Mouse (Mus musculus): ENCODE results near the gene Gjd3.

Gene Gjd3

DNA sequence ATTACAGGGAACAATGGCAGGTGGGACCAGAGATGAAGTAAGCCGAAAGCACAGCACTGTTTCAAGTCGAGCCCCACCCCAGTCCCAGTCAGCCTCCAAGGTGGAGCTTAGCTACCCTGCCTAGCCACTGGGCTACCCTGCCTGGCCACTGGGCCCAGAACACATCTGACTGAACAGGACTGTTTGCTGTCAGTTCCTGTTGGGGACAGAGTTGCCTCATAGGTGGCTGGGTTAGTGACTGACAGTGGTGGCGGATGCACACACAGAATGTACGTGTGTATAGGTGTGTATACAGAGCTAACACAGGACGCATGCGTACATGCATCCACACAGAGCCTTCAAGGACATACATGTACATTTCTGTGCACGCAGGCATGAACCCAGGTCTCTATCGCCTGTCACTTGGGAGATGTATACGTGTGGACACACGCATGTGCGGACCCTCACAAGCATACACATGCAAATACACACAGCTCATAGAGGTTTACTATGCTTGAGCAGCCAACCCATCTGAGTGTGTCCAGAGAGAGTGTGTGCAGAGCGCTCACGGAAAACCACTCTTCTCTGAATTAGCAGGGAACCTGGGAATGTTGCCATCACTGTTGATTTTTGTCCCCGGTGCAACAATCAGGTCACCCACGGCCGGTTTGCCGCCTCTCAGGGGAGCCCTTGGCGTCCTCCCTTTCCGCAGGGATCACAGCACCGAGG lies 1.4 kb downstream of the Gjd3 start:
- no peak for DNase-seq (ENCODE audit: low read depth, low spot score)

DNA sequence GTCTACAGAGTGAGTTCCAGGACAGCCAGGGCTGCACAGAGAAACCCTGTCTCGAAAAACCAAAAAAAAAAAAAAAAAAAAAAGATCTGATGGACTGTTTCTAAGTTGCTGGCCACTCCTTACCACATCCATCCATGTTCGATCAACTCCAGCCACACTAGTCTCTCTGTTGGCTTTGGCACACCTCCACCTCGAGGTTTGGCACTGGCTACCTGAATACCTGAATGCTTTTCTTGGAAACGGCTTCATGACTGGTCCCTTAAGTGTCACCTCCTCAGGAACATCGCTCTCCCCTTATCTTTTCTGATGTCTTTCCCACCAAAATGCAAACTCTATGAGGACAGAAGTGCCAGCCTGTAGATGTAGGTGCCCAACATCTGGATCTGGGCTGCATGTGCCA lies 3.5 kb downstream of the Gjd3 start:
- no peak for DNase-seq (ENCODE audit: low read depth, low spot score)

DNA sequence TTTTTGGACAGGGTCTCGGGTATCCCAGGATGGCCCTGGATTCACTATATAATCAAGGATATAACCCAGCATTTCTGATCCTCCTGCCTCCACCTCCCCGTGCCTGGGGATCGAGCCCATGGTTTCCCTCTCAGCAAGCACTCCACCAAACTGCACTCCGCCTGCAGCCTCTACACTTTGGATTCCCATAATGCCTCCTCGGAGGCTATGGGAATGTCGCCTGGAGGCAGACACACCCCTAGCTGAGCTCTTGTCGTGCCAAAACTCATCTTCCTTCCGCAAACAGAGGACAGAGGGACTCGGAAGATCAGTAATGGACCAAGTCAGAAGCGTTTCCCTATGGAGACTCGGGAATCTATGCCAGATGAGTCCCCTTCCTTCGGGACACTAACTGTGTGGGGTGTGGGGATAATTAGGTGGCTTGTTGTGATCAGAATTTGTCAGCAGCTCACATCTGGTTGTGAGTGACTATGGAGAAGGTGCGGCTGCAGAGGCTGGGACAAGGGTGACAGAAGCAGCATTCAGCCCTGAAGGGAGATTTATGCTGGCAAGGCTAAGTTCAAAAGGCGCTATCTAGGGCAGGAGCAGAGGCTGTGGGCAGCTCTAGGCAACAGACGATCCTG lies 4.2 kb downstream of the Gjd3 start:
- DNase-seq (ENCODE audit: low read depth, low spot score) = no peak

DNA sequence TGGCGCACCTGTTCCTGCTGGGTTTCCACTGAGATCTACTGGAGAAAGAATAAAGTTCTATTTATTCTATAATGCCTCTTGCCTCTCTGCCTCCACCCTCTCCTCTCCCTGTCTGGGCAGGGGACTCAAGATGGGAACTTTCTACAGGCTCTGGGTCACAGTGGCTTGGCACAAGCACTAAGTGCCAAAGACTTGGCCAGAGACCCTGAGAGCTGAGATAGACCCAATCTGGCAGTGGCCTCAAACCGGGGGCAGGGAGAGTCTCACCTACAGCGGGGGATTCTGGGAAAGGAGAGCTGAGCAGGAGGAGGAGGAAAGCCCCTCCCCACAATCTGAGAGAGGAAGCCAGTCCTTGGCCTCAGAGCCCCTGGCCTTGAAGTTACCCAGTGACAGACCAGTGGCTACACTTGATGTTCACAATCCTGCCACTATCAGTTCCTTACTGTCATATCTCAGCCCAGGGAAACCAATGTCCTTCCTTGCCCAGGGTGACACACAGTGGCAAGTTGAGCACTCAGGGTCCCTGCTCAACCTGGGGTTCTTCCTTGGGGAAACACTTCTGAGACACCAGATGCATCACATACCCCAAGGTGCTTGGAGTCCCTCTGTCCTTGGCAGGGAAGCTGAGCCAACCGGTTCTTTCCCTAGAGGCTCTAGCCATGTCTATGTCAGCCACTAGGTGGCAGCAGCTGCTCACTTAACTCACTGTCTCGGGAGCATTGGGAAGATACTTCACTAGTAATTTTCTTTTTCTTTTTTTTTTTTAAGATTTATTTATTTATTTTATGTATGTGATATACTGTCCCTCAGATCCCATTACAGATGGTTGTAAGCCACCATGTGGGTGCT lies 7.7 kb downstream of the Gjd3 start:
- peak; percentile 73 for DNase-seq (ENCODE audit: low read depth, low spot score)

DNA sequence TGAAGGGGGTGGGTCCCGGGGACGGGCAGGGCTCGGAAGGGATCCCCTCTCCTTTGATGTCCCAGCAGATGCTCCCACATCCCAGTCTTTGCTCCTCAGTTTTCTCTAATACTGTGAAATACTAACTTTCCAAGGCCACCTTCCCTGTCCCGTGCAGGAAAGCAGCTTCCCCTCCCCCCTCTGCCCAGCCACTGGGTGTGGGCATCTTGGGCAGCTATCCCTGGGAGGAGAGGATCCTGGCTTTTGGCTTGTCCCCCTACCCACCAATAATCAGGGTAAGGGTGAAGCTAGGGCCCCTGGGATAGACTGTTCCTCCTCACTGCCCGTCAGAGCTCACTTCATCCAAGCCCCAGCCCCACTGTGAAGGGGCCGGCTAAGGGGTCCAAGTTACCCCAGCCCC lies 8.6 kb downstream of the Gjd3 start:
- DNase-seq (ENCODE audit: low read depth, low spot score) = no peak

DNA sequence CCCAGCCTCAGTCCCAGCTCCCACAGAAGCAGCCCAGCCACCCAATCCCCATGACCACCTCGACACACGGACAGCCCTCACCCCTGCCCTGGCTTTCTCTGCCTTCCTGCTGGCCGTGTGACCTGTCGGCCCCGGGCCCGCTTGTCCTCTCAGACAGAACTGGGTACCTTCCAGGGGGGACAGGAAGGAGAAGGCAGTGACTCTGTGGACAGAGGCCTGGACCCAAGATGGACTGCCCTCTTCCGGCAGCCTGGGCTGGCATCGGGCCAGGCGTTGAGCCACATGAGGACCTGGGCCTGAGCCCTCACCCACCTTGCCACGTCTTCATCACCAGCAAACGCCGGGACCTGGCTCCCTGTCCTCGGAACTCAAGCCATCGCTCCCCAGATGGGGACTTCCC lies 9.2 kb downstream of the Gjd3 start:
- no peak for DNase-seq (ENCODE audit: low read depth, low spot score)

DNA sequence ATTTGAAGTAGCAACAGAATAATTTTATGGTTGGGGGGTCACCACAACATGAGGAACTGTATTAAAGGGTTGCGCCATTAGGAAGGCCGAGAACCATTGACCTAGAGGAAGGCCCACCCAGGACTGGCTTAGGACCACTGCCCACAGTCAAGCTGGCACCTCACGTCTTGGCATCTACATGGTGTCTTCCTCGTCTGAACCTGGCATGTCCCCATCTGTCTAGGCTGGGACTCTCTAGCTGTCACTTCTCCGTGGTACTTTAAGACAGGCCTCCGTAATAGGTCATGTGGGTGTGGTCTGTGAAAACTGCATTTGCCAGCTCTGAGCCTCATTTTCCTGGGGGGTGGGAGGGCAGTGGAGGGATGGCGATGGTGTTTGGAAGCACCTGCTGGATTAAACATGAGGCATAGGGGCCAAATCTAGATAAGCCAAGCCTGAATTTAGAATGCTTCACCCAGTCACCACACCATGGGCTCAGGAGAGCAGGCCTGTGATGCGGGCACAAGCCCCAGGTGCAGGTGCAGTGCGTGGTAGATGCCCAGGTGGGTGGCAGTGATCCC lies 9.9 kb downstream of the Gjd3 start:
- no peak for DNase-seq (ENCODE audit: low read depth, low spot score)

DNA sequence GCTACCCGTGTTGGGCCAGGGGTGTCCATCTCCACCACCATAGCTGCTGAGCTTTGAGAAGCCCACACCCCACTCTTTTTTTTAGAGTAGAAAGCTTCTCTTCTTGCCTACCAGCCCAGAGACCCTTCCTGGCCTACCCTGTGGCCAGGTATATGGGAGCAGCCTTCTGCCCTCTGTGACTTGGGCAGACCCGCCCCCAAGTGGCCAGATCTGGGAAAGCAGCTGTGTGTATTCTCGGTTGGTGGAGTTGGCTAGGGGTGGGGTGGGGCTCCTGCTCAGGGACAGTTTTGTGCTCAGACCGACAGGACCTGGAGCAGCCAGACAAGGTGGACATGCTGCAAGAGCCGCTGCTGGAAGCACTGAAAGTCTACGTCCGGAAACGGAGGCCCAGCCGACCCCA lies 10.6 kb downstream of the Gjd3 start:
- peak; percentile 80 for DNase-seq (ENCODE audit: low read depth, low spot score)

DNA sequence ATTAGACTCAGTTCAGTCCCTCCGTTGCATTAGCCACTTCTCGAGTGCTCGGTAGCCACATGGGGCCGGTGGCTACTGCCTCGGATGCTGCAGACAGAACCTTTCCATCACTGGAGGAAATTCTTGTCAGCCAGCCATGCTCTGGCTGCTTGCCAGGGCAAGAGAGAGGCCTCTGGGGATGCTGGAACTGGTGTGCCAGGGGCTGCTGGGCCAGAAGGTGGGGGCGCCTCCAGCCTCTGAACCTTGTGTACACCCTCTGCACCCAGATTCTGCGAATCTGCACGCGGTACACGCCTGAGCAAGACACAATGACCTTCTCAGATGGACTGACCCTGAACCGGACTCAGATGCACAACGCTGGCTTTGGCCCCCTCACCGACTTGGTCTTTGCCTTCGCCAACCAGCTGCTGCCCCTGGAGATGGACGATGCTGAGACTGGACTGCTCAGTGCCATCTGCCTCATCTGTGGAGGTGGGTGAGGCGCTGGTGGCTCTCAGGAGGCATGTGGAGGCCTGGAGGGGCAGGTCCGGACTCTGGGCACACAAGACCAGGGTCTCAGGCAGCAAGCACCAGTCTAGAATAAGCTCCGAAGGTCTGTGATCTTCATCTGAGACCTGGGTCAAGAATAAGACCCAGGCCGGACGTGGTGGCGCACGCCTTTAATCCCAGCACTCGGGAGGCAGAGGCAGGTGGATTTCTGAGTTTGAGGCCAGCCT lies 11.3 kb downstream of the Gjd3 start:
- DNase-seq (ENCODE audit: low read depth, low spot score) = no peak

DNA sequence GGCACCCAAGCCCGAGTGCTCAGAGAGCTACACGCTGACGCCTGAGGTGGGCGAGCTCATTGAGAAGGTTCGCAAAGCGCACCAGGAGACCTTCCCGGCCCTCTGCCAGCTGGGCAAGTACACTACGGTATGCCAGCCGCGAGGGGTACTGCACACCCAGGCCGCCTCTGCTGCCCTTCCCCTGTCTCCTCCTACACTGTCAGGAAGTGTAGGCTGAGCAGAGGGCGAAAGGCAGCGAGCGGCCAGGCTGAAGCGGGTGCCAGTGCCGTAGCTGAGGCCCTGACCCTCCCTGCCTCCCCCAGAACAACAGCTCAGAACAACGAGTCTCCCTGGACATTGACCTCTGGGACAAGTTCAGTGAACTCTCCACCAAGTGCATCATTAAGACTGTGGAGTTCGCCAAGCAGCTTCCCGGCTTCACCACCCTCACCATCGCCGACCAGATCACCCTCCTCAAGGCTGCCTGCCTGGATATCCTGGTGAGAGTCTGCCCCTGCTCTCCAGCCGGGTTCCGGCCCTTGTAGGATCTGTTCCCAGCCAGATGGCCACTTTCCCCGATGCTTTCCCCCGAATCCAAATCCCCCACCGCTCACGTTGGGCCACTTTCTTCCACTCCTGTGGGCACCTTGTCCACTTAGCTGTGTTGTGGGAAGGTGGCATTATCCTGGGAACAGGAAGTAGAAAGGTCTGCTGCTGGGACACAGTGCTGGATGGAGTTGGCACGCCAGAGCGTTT lies 12.5 kb downstream of the Gjd3 start:
- DNase-seq (ENCODE audit: low read depth, low spot score) = no peak

DNA sequence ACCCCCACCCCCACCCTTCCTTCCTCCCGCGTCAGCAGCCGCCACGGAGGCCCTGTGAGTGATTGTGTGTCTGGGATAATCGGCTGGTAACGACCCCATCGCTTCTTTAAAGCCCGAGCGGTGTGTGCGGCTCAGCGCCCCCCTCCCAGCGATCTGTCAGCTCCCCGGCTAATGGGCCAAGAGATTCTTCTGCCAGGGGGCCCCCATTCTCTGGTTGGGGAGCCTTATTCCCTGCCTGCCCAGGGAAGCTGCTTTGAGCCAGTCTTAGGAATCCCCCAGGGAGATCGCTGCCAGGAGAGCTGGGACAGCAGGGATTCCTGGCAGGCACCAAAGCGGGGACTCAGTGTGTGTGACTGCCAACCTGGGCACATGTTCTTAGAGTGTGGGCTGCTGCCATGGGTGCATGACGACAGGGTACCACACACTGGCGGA lies 13.3 kb downstream of the Gjd3 start:
- no peak for DNase-seq (ENCODE audit: low read depth, low spot score)

DNA sequence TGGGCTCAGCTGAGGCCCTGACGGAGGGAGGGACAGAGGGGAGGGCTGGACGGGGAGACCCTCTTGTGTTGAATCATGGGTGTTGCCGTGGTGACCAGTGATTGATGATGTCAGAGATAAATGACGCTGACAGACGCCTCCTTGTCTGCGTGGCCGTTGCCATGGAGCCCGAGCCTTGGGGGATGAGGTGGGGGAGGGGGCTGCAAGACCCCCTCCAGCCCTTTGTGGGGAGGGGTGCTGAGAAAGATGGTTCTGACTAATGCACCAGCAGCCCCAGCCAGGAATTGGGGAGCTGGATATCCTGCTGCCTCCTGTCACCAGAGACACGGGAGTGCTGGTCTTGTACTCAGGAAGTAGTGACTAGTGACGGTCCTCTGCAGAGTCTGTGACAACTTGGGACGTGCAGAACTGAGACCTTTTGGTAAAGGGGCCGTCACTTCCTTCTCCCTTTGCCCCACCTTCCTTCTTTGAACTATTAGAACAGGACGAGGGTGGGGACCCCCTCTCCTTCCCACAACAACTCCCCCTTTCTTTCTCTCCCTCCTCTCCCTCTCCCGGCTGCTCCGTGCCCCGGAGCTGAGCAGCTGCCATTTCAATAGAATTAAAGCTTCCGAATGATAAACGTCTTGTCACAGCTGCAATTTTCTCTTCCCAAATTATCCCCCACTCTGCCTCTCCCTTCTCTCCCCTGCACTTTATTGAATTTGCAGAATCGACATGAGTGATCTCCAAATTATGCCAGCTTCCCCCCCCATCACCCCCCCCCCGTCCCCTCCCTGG lies 13.9 kb downstream of the Gjd3 start:
- peak; percentile 95 for DNase-seq (ENCODE audit: low read depth, low spot score)

DNA sequence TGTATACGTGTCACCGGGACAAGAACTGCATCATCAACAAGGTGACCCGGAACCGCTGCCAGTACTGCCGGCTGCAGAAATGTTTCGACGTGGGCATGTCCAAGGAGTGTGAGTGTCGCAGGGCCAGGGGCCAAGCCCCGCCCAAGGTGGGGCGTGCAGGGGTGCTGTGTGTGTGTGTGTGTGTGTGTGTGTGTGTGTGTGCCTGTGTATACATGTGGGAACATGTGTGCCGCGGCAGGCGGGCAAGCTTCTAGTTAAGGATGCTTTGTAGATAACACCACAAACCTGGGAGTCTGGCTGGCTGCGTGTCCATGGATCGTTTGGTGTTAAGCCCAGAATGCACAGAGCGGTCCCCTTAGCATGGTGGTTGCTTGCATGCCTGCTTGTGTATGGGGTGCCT lies 14.7 kb downstream of the Gjd3 start:
- no peak for DNase-seq (ENCODE audit: low read depth, low spot score)

DNA sequence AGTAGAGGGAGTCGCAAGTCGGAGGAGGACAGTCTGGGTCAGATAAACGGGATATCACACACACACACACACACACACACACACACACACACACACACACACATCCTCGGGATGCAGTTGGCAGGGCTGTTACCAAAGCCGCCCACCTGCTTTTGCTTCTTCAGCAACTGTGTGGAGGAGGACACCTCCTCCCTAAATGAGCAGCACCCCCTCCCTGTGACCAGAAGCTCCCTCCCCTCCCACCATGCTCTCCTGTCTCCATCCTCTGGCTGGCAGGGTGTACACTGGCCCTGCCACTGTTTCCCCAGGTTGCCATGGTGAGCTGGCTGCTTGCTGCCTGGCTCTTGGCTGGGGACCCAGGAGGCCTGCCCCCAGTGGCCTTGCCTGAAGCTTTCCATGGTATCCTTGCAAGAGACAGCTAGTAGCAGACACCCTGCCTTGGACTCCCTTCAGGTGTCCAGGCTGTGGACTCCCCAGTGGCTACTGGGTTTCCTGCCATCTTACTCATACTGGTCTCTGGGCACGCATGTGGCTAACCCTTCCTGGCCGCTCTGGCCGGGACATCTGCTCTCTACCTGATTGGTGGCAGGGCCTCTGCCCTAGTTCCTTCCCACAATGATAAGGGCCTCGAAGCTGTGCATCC lies 16.2 kb downstream of the Gjd3 start:
- DNase-seq (ENCODE audit: low read depth, low spot score) = peak; percentile 69

DNA sequence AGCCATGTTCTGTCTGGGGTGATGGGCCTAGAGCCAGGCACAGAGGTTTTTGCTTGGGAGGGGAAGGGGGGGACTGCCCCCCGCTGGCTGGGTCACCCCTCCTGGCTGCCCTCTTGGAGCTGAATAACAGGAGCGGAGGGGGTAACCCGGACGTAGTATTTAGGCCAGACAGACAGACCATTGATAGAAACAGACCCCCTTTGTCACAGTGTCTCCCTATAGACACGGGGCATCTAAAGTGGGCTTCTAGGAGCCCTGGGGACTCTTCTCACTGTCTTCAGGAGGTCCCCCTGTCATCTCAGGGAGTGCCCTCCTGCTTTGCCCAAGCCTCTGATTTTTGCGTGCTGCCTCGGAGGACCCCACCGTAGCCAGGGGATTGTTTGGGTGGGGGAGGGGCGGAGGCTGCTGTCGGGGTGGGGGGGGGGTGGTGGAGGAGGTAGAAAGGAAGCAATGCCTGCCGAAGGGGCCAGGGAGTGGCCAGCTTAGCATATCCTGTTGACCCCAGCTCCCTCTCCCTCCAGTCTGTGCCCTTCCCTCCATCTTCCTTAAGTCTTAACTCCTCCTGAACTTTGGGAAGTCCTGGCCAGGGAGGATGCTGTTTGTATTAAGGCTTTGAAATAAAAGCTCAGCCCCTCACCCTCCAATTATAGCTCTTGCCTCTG lies 17.3 kb downstream of the Gjd3 start:
- DNase-seq (ENCODE audit: low read depth, low spot score) = no peak

DNA sequence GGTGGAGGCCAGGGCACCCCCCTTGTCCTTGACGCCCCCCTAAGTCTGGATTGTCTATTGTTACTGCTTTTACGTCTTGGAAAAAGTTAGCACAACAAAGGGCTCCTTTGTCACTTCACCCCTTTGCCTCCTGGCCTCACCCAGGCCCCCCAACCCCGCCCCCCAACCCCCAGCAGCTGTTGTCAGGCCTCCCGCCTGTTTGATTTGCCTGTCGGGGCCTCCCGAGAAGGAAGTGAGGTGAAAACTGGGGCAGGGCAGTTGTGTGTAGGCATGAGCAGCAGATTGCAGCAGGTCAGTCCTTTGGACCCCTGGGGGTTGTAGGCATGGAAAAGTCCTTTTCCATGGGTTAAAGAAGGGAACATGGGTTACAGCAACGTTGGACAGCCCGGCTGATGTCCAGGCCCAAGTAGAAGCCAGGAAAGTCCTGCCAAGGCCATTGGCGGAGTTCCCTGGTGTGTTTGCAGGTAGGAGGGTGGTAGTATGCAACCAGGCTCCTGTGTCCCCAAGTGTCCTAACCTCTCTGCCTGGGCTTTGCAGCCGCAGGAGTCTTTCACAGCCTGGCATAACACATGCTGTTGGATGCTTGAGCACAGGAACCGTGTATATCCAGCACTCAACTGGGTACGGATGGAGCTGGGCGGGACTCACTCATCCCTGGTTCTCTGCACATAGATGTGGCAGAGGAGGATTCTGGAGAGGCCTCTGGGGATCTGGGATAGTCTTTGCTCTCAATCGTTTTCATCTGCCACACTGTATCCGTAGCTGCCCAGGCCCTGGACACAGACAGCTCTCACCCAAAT lies 18.0 kb downstream of the Gjd3 start:
- no peak for DNase-seq (ENCODE audit: low read depth, low spot score)

DNA sequence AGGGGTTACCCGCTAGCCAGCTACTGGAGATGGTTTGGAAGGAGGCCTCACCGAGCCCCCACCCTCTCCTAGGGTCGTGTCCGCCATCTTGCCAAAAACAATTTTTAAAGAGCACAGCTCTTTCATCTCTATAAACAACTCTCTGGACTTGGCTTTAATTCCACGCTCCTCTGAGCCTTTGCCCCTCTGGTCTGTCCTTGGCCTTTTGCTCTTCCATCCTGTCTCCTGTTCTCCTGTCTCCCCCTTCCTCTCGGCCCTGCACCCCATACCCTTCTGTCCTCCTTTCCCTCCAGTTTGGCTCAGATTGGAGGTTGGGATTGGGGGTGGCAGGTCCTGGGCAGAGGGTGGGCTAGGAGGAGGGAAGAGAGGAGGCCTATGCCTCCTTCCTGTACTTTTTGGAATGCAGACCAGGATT lies 18.6 kb downstream of the Gjd3 start:
- no peak for DNase-seq (ENCODE audit: low read depth, low spot score)

Data from mesoderm, embryonic 11.5 days (tissue).